ENCODE assay signal across 21 mouse cellular contexts in the genomic region with DNA sequence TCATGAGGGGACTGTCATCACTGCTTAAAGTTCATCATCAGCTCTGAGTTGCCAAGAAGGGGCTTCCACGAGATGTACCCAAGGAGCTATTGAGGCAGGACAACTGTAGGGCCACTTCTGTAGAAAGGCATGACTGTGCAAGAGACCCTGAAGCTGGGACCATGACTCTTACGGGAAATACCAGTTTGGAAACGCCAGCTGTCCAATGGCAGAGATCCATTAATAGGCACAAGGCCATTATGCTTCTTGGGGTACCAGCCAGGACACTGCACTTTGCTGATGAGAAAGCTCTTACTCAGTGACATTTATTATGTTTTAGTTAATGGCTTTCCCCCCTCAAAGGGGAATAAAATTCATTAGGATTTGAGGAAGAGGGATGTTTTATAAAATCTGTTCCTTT. TPM values are rescaled to one million over a fixed set of nuclear protein-coding genes. Genes with fewer than 3 reads are reported as not detected.
"Had no signal": no experiment of that assay in that cellular context is flagged by ENCODE, and none has a peak within 500 bp of the region (broad histone marks: within the 10 kb centered on the region; RNA-seq: fewer than 3 reads in every experiment).

No protein-coding gene starts in this region.

- H3K4me3 ChIP-seq: lung, embryonic 15.5 days; megakaryocyte, embryonic 14.5 days; midbrain, embryonic 13.5 days; midbrain, embryonic 15.5 days; neural tube, embryonic 12.5 days; stomach, embryonic 15.5 days had no signal

- H3K36me3 ChIP-seq: lung, embryonic 15.5 days; midbrain, embryonic 13.5 days; midbrain, embryonic 15.5 days; neural tube, embryonic 12.5 days; stomach, embryonic 15.5 days had no signal

- H3K4me2 ChIP-seq: lung, embryonic 15.5 days; midbrain, embryonic 11.5 days; midbrain, embryonic 13.5 days; midbrain, embryonic 15.5 days; neural tube, embryonic 12.5 days; stomach, embryonic 15.5 days had no signal

- H3K9ac ChIP-seq: lung, embryonic 15.5 days; midbrain, embryonic 13.5 days; midbrain, embryonic 15.5 days; neural tube, embryonic 12.5 days; stomach, embryonic 15.5 days had no signal

- H3K27ac ChIP-seq: lung, embryonic 15.5 days; macrophage; midbrain, embryonic 13.5 days; midbrain, embryonic 15.5 days; neural tube, embryonic 12.5 days; stomach, embryonic 15.5 days; stomach, postnatal 0 days had no signal

- DNase-seq: lung, adult 2 months; lung, postnatal 14 days; lung, postnatal 36 days; right cerebral cortex, postnatal 14 days; thymus, adult 2 months; thymus, postnatal 25 days; thymus, postnatal 4 days had no signal

- ATAC-seq: lung, postnatal 0 days; midbrain, embryonic 13.5 days; midbrain, embryonic 15.5 days had no signal

- H3K4me1 ChIP-seq: lung, embryonic 15.5 days; midbrain, embryonic 13.5 days; midbrain, embryonic 15.5 days; neural tube, embryonic 12.5 days; stomach, embryonic 15.5 days had no signal

- H3K9me3 ChIP-seq: lung, embryonic 15.5 days; midbrain, embryonic 13.5 days; midbrain, embryonic 15.5 days; neural tube, embryonic 12.5 days; stomach, embryonic 15.5 days had no signal

- H3K27me3 ChIP-seq: lung, embryonic 15.5 days; midbrain, embryonic 13.5 days; midbrain, embryonic 15.5 days; neural tube, embryonic 12.5 days; stomach, embryonic 15.5 days had no signal

RNA-seq across cellular contexts. Expression of a gene that starts 24.6 kb away (rescaled TPM):
- polyA plus RNA-seq: macrophage; midbrain, embryonic 11.5 days; midbrain, embryonic 13.5 days; midbrain, embryonic 15.5 days; midbrain, postnatal 0 days; neural tube, embryonic 14.5 days had no signal

RNA-seq across cellular contexts. Expression of a gene that starts 38.8 kb away (rescaled TPM):
- polyA plus RNA-seq: macrophage; midbrain, embryonic 11.5 days; spleen, adult 2 months; stomach, embryonic 15.5 days; stomach, postnatal 0 days; thymus, adult 2 months; urinary bladder, adult 2 months had no signal
